Mouse (Mus musculus) liver, embryonic 16.5 days (tissue): ENCODE measurements at regions not wholly inside any gene's neighbourhood (a gene's known extent, or its start where the extent isn't known, plus 50 kb on each side); places are given as distances from the start of the nearest gene placed in this dataset.

Experiments
- ATAC-seq: fragments of 200-750 bp; cut with Nextera tagmentation; 2 replicates; pipeline ENCODE4 v1.8.0; 2017; ENCODE audit warnings: low read depth, mild to moderate bottlenecking, moderate number of reproducible peaks, moderate library complexity
- H3K27ac ChIP-seq: fragments of 300-500 bp; sonication (generic); 2 replicates; pipeline ENCODE4 v1.5.1; 2014; ENCODE audit warnings: mild to moderate bottlenecking, low read length
- H3K27me3 ChIP-seq: fragments of 300-500 bp; sonication (generic); 2 replicates; pipeline ENCODE4 v1.6.1; 2014; ENCODE audit warnings: low read depth, low read length, mixed read lengths; ENCODE audit not compliant: control insufficient read depth, insufficient read depth
- H3K36me3 ChIP-seq: fragments of 300-500 bp; sonication (generic); 2 replicates; pipeline ENCODE4 v1.6.1; 2014; ENCODE audit warnings: mild to moderate bottlenecking; ENCODE audit not compliant: control insufficient read depth, insufficient read depth
- H3K4me1 ChIP-seq: fragments of 300-500 bp; sonication (generic); 2 replicates; pipeline ENCODE4 v1.6.1; 2014; ENCODE audit warnings: low read depth, low read length, mixed read lengths; ENCODE audit not compliant: control insufficient read depth
- H3K4me2 ChIP-seq: fragments of 300-500 bp; sonication (generic); 2 replicates; pipeline ENCODE4 v1.6.1; 2014; ENCODE audit warnings: low read depth, low read length, mixed read lengths
- H3K4me3 ChIP-seq: fragments of 300-500 bp; sonication (generic); 2 replicates; pipeline ENCODE4 v1.5.1; 2014; ENCODE audit warnings: low read depth, mild to moderate bottlenecking, low read length
- H3K9ac ChIP-seq: fragments of 300-500 bp; sonication (generic); 2 replicates; pipeline ENCODE4 v1.6.1; 2014; ENCODE audit warnings: low read depth, low read length
- H3K9me3 ChIP-seq: fragments of 300-500 bp; sonication (generic); replicated peaks from 2 replicates; pipeline ENCODE4 v1.6.1; 2016; ENCODE audit warnings: low read length; ENCODE audit not compliant: control insufficient read depth
- WGBS: fragments of 180-500 bp; shearing (Covaris S2); extraction: QIAGEN DNeasy Blood & Tissue Kit; methylation state at CpG from one replicate; pipeline ENCODE4 v1.1.7; 2014; ENCODE audit not compliant: insufficient replicate concordance; 5-methylcytosine and 5-hydroxymethylcytosine counted together

DNA sequence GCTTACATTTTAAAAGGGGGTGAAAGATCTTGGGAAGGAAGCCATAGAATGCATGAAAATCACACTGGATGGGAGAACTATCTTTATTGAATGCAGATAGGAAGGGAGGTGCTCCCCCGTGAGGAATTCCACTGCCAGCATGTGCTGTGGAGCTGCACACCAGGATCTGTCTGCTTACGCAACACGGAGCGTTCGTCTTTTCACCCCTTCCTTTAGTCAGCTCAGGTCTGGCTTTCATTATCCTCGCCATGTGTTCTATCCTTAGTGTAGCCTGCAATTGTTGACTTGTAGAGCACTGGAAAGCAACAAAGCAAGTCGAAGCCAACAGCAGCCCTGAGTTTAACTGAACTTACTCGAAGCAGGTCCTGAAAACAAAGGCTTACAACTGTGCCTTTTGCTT is 194.4 kb upstream of the Zfp637 start:
- H3K9ac ChIP-seq, result no peak overlapping the region
- H3K4me1 ChIP-seq, result no peaks in the 10 kb centered on the region
- no peaks in the 10 kb centered on the region for H3K36me3 ChIP-seq
- H3K27me3 ChIP-seq, result no peaks in the 10 kb centered on the region
- H3K4me3 ChIP-seq, result no peak overlapping the region
- no peak overlapping the region for H3K4me2 ChIP-seq
- no peak for ATAC-seq
- no peak overlapping the region for H3K27ac ChIP-seq
- WGBS, result 59% methylated on average over 8 of the region's 8 CpGs
- no peaks in the 10 kb centered on the region for H3K9me3 ChIP-seq

DNA sequence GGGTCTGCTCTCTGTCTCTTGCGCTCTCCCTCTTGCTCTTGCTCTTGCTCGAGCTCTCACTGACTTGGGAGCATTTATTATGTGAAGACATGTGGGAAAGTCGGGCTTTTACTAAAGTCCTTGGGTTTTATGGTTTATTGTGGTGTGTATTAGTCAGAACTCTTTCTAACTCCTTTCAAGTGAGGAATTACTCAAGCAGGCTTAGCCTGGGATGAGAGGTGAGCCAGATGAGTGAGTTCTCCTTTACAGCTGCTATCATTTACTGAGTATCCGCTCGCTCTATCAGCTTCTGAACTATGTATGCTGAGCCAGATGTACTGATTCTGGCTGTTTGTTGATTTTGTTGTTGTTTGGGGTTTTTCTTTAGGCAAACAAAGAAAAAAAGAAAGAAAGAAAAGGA is 190.4 kb upstream of the Zfp637 start:
- WGBS, result 63% methylated on average over 5 of the region's 5 CpGs
- Histone ChIP-seq H3K27ac (no peak overlapping the region), H3K27me3 (no peaks in the 10 kb centered on the region), H3K4me2 (no peak overlapping the region), H3K4me3 (no peak overlapping the region), H3K4me1 (no peaks in the 10 kb centered on the region), H3K36me3 (no peaks in the 10 kb centered on the region), H3K9ac (no peak overlapping the region), H3K9me3 (no peaks in the 10 kb centered on the region)
- no peak for ATAC-seq

DNA sequence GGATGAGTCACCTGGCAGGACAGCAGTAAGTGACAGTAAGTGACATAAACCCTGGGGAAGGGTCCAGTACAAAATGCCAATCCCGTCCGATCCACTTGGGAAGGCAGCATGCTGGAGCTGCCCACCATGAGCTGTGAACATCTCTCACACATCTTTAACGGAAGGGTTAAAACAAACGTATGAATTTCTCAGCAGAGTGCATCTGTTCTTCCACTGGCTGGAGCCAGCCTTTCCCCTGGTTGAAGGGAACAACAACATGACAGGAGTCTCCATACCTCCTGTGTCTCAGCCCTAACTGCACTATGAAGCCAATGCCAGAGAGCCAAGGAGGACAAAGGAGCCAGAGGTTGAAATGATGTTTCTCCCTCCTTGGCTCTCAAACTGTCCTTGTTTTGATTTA is 189.4 kb upstream of the Zfp637 start:
- Histone ChIP-seq H3K4me1 (no peaks in the 10 kb centered on the region), H3K4me3 (no peak overlapping the region), H3K27ac (no peak overlapping the region), H3K4me2 (no peak overlapping the region), H3K36me3 (no peaks in the 10 kb centered on the region), H3K9ac (no peak overlapping the region), H3K27me3 (no peaks in the 10 kb centered on the region), H3K9me3 (no peaks in the 10 kb centered on the region)
- no peak for ATAC-seq
- WGBS, result 59% methylated on average over 4 of the region's 4 CpGs

DNA sequence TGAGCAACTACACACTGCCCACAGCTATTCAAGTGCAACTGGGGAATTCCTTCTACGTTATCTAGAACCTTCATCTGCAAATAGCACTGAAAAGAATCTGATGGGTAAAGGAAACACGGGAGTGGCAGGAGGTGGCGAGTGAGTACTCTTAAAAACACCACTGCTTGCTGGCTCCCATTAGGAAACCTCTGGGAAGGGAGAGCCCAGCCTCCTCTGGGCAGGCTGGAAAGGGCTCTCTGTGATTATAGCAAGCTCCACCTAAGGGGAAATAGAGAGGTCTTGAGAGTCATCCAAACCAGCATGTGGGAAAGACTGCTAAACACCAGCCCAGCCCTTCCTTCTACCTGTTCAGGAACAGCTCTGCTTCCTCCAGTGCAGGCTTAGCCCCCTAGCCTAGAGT is 189.0 kb upstream of the Zfp637 start:
- Histone ChIP-seq H3K36me3 (no peaks in the 10 kb centered on the region), H3K4me1 (no peaks in the 10 kb centered on the region), H3K9ac (no peak overlapping the region), H3K27ac (no peak overlapping the region), H3K4me3 (no peak overlapping the region), H3K27me3 (no peaks in the 10 kb centered on the region), H3K9me3 (no peaks in the 10 kb centered on the region), H3K4me2 (no peak overlapping the region)
- 24% methylated on average over 3 of the region's 3 CpGs for WGBS
- ATAC-seq, result no peak

DNA sequence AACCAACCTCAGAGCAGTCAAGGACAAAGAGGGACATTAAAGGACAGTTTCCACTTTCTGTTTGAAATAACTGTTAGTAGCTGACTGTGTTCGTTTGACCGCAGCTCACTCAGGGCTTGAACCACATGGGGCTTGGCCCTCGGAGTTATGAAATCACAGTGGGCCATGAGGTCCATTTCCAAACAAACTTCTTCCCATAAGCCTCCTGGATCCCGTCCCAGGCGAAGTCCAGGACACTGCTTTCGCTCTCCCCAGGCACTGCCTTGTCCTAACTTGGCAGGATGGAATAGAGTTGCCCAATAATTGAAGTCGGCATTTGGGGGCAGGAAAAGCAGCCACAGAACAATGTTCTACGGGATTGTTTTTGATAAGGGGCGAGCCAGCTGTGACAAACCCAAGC is 188.1 kb upstream of the Zfp637 start:
- Histone ChIP-seq H3K4me2 (no peak overlapping the region), H3K4me1 (no peaks in the 10 kb centered on the region), H3K9ac (no peak overlapping the region), H3K36me3 (no peaks in the 10 kb centered on the region), H3K9me3 (no peaks in the 10 kb centered on the region), H3K4me3 (no peak overlapping the region), H3K27me3 (no peaks in the 10 kb centered on the region), H3K27ac (no peak overlapping the region)
- 56% methylated on average over 9 of the region's 9 CpGs for WGBS
- peak; percentile 91 for ATAC-seq

DNA sequence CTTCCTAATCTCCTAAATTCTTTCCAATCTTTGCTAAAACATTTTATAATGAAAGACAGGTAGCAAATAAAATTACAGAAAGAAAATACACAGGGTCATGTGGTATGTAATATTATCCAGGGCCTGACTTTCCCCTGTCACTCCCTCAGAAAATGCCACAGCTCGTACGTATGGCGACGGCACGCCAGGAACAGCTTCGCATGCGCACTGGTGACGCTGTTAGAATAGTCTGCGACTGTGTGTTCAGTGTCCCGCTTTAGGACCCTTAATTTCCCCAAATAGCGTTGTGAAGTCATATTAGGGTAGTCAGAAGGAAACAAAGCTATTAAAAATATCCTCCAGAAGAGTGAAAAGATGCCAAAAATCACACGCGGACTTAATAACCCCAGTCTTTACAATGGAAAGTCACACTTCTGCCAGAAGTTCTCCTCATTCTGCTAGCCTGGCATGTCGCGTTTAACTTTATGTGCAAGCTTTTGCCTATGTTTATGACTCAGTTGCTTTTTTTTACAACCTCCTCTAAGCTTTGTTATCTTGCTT is 187.0 kb upstream of the Zfp637 start:
- H3K27me3 ChIP-seq, result no peaks in the 10 kb centered on the region
- H3K9me3 ChIP-seq, result no peaks in the 10 kb centered on the region
- no peak overlapping the region for H3K4me3 ChIP-seq
- no peak overlapping the region for H3K27ac ChIP-seq
- ATAC-seq, result no peak
- no peak overlapping the region for H3K4me2 ChIP-seq
- no peak overlapping the region for H3K9ac ChIP-seq
- WGBS, result 73% methylated on average over 15 of the region's 15 CpGs
- no peaks in the 10 kb centered on the region for H3K4me1 ChIP-seq
- no peaks in the 10 kb centered on the region for H3K36me3 ChIP-seq

DNA sequence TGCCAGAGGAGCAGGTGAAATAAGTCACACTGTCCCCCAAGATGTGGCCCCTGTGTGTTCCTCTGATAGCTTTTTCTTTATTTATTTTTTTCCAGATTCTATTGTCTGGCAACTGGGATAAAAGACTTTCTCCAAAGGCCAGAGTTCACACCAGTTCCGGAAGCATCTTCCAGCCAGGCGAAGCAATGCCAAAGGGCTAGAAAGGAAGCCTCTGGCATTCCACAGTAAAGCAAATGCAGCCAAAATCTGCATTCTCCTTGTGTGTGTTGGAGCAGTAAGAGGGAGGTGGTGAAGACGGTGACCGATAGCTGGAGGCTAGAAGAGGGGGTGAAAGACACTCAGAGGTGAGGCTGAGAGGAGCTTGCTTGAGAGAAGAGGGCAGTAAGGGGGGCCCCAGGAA is 185.0 kb upstream of the Zfp637 start:
- Histone ChIP-seq H3K9me3 (no peaks in the 10 kb centered on the region), H3K27me3 (no peaks in the 10 kb centered on the region), H3K4me3 (no peak overlapping the region), H3K27ac (no peak overlapping the region), H3K4me1 (no peaks in the 10 kb centered on the region), H3K36me3 (no peaks in the 10 kb centered on the region), H3K9ac (no peak overlapping the region), H3K4me2 (no peak overlapping the region)
- 76% methylated on average over 4 of the region's 4 CpGs for WGBS
- no peak for ATAC-seq

DNA sequence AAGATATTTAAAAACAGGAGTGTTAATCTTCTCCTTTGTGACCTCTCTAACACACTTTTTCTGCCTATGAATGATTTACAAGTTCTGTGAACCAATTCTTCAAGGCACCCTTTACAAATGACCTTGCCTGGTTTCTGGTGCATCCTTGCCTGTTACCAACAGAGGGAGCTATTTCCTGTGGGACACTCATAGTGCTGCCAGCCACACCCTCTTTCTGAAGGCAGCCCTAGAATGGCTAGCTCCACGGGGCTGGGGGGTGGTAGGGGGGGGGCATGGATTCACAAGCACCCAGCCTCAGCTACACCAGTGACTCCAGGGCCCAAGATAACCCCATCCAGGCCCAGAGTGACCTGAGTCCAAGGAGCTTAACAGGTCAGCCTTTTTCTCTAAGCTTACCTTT is 180.4 kb upstream of the Zfp637 start:
- no peak overlapping the region for H3K4me2 ChIP-seq
- H3K27me3 ChIP-seq, result no peaks in the 10 kb centered on the region
- ATAC-seq, result no peak
- no peaks in the 10 kb centered on the region for H3K36me3 ChIP-seq
- no peak overlapping the region for H3K9ac ChIP-seq
- H3K4me3 ChIP-seq, result no peak overlapping the region
- no peak overlapping the region for H3K27ac ChIP-seq
- 6% methylated on average over 1 of the region's 1 CpGs for WGBS
- H3K4me1 ChIP-seq, result no peaks in the 10 kb centered on the region
- H3K9me3 ChIP-seq, result no peaks in the 10 kb centered on the region

DNA sequence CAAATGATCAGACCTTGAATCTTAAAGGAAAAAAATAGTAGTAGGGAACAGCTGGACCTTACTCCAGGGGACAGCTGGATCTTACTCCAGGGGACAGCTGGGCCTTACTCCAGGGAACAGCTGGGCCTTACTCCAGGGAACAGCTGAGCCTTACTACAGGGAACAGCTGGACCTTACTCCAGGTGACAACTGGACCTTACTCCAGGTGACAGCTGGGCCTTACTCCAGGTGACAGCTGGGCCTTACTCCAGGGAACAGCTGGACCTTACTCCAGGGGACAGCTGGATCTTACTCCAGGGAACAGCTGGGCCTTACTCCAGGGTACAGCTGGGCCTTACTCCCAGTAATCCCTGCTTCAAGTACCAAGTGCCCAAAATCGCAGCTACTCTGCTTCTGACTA is 178.3 kb upstream of the Zfp637 start:
- Histone ChIP-seq H3K27ac (no peak overlapping the region), H3K4me1 (no peaks in the 10 kb centered on the region), H3K4me3 (no peak overlapping the region), H3K36me3 (no peaks in the 10 kb centered on the region), H3K9ac (no peak overlapping the region), H3K27me3 (no peaks in the 10 kb centered on the region), H3K4me2 (no peak overlapping the region), H3K9me3 (no peaks in the 10 kb centered on the region)
- ATAC-seq, result no peak
- WGBS, result 43% methylated on average over 1 of the region's 1 CpGs

DNA sequence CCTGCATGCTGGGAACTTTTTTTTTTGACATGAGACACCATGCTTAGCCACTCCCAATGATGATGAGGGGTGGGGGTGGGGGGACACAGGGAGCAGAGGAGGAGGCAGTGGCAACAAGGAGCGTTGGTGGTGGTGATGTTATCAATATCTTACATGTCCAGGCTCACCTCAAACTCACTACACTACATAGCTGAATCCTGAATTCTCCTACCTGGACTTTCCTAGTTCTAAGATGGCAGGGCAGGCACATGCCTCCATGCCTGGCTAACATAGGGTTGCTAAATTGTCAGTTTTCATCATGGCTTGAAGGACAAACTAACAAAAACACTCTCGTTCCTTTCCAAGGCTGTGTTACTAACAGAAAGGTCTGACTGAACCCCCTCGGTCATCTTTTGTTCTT is 170.6 kb upstream of the Zfp637 start:
- WGBS, result 34% methylated on average over 3 of the region's 3 CpGs

More for the DNA sequence above, 170.6 kb upstream of the Zfp637 start:
- Histone ChIP-seq H3K9ac (no peak overlapping the region), H3K27me3 (no peaks in the 10 kb centered on the region), H3K27ac (no peak overlapping the region), H3K4me3 (no peak overlapping the region), H3K36me3 (no peaks in the 10 kb centered on the region), H3K9me3 (no peaks in the 10 kb centered on the region), H3K4me1 (no peaks in the 10 kb centered on the region), H3K4me2 (no peak overlapping the region)
- ATAC-seq, result no peak
